Mouse (Mus musculus): Measurements from ENCODE around the gene Greb1. TPM values are rescaled to one million over a fixed set of nuclear protein-coding genes. Genes with fewer than 3 reads are reported as not detected.
"Not testable (repeated sequence)": the region's sequence is repeated elsewhere in the genome, so short reads cannot be mapped to it uniquely, and the experiment has no call there.

Greb1 gene
- polyA plus RNA-seq, 1 experiment from 2014 or later: 3.1 TPM

- no peak overlapping the region for H3K9ac ChIP-seq (ENCODE audit: low read depth, low read length)
- 77% methylated on average over 1 of the region's 1 CpGs for WGBS (ENCODE audit: insufficient replicate concordance)
- ATAC-seq (replicated peaks; ENCODE audit: insufficient number of reproducible peaks, low FRiP score, low TSS enrichment): no peak
- no peak overlapping the region for H3K27ac ChIP-seq (ENCODE audit: low read depth, low read length)
- H3K27me3 ChIP-seq (ENCODE audit: control insufficient read depth, insufficient read depth, low read length): no peaks in the 10 kb centered on the region
- H3K4me1 ChIP-seq (ENCODE audit: control insufficient read depth, insufficient read depth, low read length): no peaks in the 10 kb centered on the region
- H3K4me3 ChIP-seq (ENCODE audit: low read depth, low read length): no peak overlapping the region
- no peaks in the 10 kb centered on the region for H3K36me3 ChIP-seq (ENCODE audit: control insufficient read depth, insufficient read depth, low read length)
- H3K4me2 ChIP-seq: no peak overlapping the region
- H3K9me3 ChIP-seq (replicated peaks; ENCODE audit: control insufficient read depth, low read length): no peaks in the 10 kb centered on the region
These were observed 83.0 kb downstream of the Greb1 start for GRCm38 (mm10) chr12:16717653-16718052.

GRCm38 (mm10) chr12:16714616-16715015 is 86.1 kb downstream of the Greb1 start:
- WGBS (ENCODE audit: insufficient replicate concordance): 73% methylated on average over 10 of the region's 10 CpGs
- Histone ChIP-seq H3K4me1 (ENCODE audit: control insufficient read depth, insufficient read depth, low read length) (no peaks in the 10 kb centered on the region), H3K9ac (ENCODE audit: low read depth, low read length) (no peak overlapping the region), H3K27ac (ENCODE audit: low read depth, low read length) (no peak overlapping the region), H3K27me3 (ENCODE audit: control insufficient read depth, insufficient read depth, low read length) (no peaks in the 10 kb centered on the region), H3K4me2 (no peak overlapping the region), H3K4me3 (ENCODE audit: low read depth, low read length) (no peak overlapping the region), H3K9me3 (replicated peaks; ENCODE audit: control insufficient read depth, low read length) (no peaks in the 10 kb centered on the region), H3K36me3 (ENCODE audit: control insufficient read depth, insufficient read depth, low read length) (0 out of 2 replicates have a peak, but pooled peaks cover 2% of the 10 kb centered on the region)
- ATAC-seq (replicated peaks; ENCODE audit: insufficient number of reproducible peaks, low FRiP score, low TSS enrichment): no peak

GRCm38 (mm10) chr12:16698691-16699090 is 102.0 kb downstream of the Greb1 start:
- Histone ChIP-seq H3K27ac (ENCODE audit: low read depth, low read length) (no peak overlapping the region), H3K9ac (ENCODE audit: low read depth, low read length) (no peak overlapping the region), H3K36me3 (ENCODE audit: control insufficient read depth, insufficient read depth, low read length) (0 out of 2 replicates have a peak, but pooled peaks cover 2% of the 10 kb centered on the region), H3K4me2 (no peak overlapping the region), H3K27me3 (ENCODE audit: control insufficient read depth, insufficient read depth, low read length) (no peaks in the 10 kb centered on the region), H3K4me3 (ENCODE audit: low read depth, low read length) (no peak overlapping the region), H3K4me1 (ENCODE audit: control insufficient read depth, insufficient read depth, low read length) (no peaks in the 10 kb centered on the region), H3K9me3 (replicated peaks; ENCODE audit: control insufficient read depth, low read length) (no peaks in the 10 kb centered on the region)
- no peak for ATAC-seq (replicated peaks; ENCODE audit: insufficient number of reproducible peaks, low FRiP score, low TSS enrichment)
- WGBS (ENCODE audit: insufficient replicate concordance): 82% methylated on average over 1 of the region's 1 CpGs

- Histone ChIP-seq H3K27ac (ENCODE audit: low read depth, low read length) (no peak overlapping the region), H3K9me3 (replicated peaks; ENCODE audit: control insufficient read depth, low read length) (no peaks in the 10 kb centered on the region), H3K4me1 (ENCODE audit: control insufficient read depth, insufficient read depth, low read length) (no peaks in the 10 kb centered on the region), H3K36me3 (ENCODE audit: control insufficient read depth, insufficient read depth, low read length) (0 out of 2 replicates have a peak, but pooled peaks cover 2% of the 10 kb centered on the region), H3K4me3 (ENCODE audit: low read depth, low read length) (no peak overlapping the region), H3K9ac (ENCODE audit: low read depth, low read length) (no peak overlapping the region), H3K4me2 (no peak overlapping the region), H3K27me3 (ENCODE audit: control insufficient read depth, insufficient read depth, low read length) (no peaks in the 10 kb centered on the region)
- WGBS (ENCODE audit: insufficient replicate concordance): 81% methylated on average over 13 of the region's 13 CpGs
- ATAC-seq (replicated peaks; ENCODE audit: insufficient number of reproducible peaks, low FRiP score, low TSS enrichment): no peak
These were observed 104.5 kb downstream of the Greb1 start for GRCm38 (mm10) chr12:16696146-16696545.

- ATAC-seq (replicated peaks; ENCODE audit: insufficient number of reproducible peaks, low FRiP score, low TSS enrichment); H3K27me3 ChIP-seq (ENCODE audit: control insufficient read depth, insufficient read depth, low read length); H3K4me3 ChIP-seq (ENCODE audit: low read depth, low read length); H3K9ac ChIP-seq (ENCODE audit: low read depth, low read length); H3K4me1 ChIP-seq (ENCODE audit: control insufficient read depth, insufficient read depth, low read length); H3K4me2 ChIP-seq; H3K9me3 ChIP-seq (replicated peaks; ENCODE audit: control insufficient read depth, low read length); H3K27ac ChIP-seq (ENCODE audit: low read depth, low read length); H3K36me3 ChIP-seq (ENCODE audit: control insufficient read depth, insufficient read depth, low read length): not testable (repeated sequence)
- 91% methylated on average over 7 of the region's 8 CpGs for WGBS (ENCODE audit: insufficient replicate concordance)
These were observed 105.4 kb downstream of the Greb1 start for GRCm38 (mm10) chr12:16695252-16695651.

GRCm38 (mm10) chr12:16694783-16695182 is 105.9 kb downstream of the Greb1 start:
- Histone ChIP-seq H3K9ac (ENCODE audit: low read depth, low read length) (no peak overlapping the region), H3K4me3 (ENCODE audit: low read depth, low read length) (no peak overlapping the region), H3K27ac (ENCODE audit: low read depth, low read length) (no peak overlapping the region), H3K27me3 (ENCODE audit: control insufficient read depth, insufficient read depth, low read length) (no peaks in the 10 kb centered on the region), H3K9me3 (replicated peaks; ENCODE audit: control insufficient read depth, low read length) (no peaks in the 10 kb centered on the region), H3K4me1 (ENCODE audit: control insufficient read depth, insufficient read depth, low read length) (no peaks in the 10 kb centered on the region), H3K4me2 (no peak overlapping the region), H3K36me3 (ENCODE audit: control insufficient read depth, insufficient read depth, low read length) (no peaks in the 10 kb centered on the region)
- ATAC-seq (replicated peaks; ENCODE audit: insufficient number of reproducible peaks, low FRiP score, low TSS enrichment): no peak
- WGBS (ENCODE audit: insufficient replicate concordance): 66% methylated on average over 5 of the region's 5 CpGs

- no peak overlapping the region for H3K9ac ChIP-seq (ENCODE audit: low read depth, low read length)
- H3K36me3 ChIP-seq (ENCODE audit: control insufficient read depth, insufficient read depth, low read length): no peaks in the 10 kb centered on the region
- H3K4me1 ChIP-seq (ENCODE audit: control insufficient read depth, insufficient read depth, low read length): no peaks in the 10 kb centered on the region
- no peaks in the 10 kb centered on the region for H3K9me3 ChIP-seq (replicated peaks; ENCODE audit: control insufficient read depth, low read length)
- no peak overlapping the region for H3K4me2 ChIP-seq
- no peak overlapping the region for H3K4me3 ChIP-seq (ENCODE audit: low read depth, low read length)
- no peak for ATAC-seq (replicated peaks; ENCODE audit: insufficient number of reproducible peaks, low FRiP score, low TSS enrichment)
- H3K27ac ChIP-seq (ENCODE audit: low read depth, low read length): no peak overlapping the region
- no peaks in the 10 kb centered on the region for H3K27me3 ChIP-seq (ENCODE audit: control insufficient read depth, insufficient read depth, low read length)
- WGBS (ENCODE audit: insufficient replicate concordance): 81% methylated on average over 9 of the region's 9 CpGs
These were observed 110.1 kb downstream of the Greb1 start for GRCm38 (mm10) chr12:16690631-16691030.

GRCm38 (mm10) chr12:16672246-16672645 is 128.4 kb downstream of the Greb1 start:
- Histone ChIP-seq H3K27me3 (ENCODE audit: control insufficient read depth, insufficient read depth, low read length) (no peaks in the 10 kb centered on the region), H3K9ac (ENCODE audit: low read depth, low read length) (no peak overlapping the region), H3K4me2 (no peak overlapping the region), H3K9me3 (replicated peaks; ENCODE audit: control insufficient read depth, low read length) (no peaks in the 10 kb centered on the region), H3K4me3 (ENCODE audit: low read depth, low read length) (no peak overlapping the region), H3K36me3 (ENCODE audit: control insufficient read depth, insufficient read depth, low read length) (no peaks in the 10 kb centered on the region), H3K4me1 (ENCODE audit: control insufficient read depth, insufficient read depth, low read length) (no peaks in the 10 kb centered on the region), H3K27ac (ENCODE audit: low read depth, low read length) (no peak overlapping the region)
- no peak for ATAC-seq (replicated peaks; ENCODE audit: insufficient number of reproducible peaks, low FRiP score, low TSS enrichment)
- 92% methylated on average over 10 of the region's 10 CpGs for WGBS (ENCODE audit: insufficient replicate concordance)

GRCm38 (mm10) chr12:16669176-16669575 is 131.5 kb downstream of the Greb1 start:
- Histone ChIP-seq H3K36me3 (ENCODE audit: control insufficient read depth, insufficient read depth, low read length) (no peaks in the 10 kb centered on the region), H3K9ac (ENCODE audit: low read depth, low read length) (no peak overlapping the region), H3K4me3 (ENCODE audit: low read depth, low read length) (no peak overlapping the region), H3K4me2 (no peak overlapping the region), H3K9me3 (replicated peaks; ENCODE audit: control insufficient read depth, low read length) (no peaks in the 10 kb centered on the region), H3K27me3 (ENCODE audit: control insufficient read depth, insufficient read depth, low read length) (no peaks in the 10 kb centered on the region), H3K4me1 (ENCODE audit: control insufficient read depth, insufficient read depth, low read length) (no peaks in the 10 kb centered on the region), H3K27ac (ENCODE audit: low read depth, low read length) (no peak overlapping the region)
- no peak; the same call in 1 of the 2 replicates for ATAC-seq (replicated peaks; ENCODE audit: insufficient number of reproducible peaks, low FRiP score, low TSS enrichment)
- 68% methylated on average over 3 of the region's 3 CpGs for WGBS (ENCODE audit: insufficient replicate concordance)
